Mouse (Mus musculus): ENCODE data around the gene Maml3.

The Maml3 gene

DNA sequence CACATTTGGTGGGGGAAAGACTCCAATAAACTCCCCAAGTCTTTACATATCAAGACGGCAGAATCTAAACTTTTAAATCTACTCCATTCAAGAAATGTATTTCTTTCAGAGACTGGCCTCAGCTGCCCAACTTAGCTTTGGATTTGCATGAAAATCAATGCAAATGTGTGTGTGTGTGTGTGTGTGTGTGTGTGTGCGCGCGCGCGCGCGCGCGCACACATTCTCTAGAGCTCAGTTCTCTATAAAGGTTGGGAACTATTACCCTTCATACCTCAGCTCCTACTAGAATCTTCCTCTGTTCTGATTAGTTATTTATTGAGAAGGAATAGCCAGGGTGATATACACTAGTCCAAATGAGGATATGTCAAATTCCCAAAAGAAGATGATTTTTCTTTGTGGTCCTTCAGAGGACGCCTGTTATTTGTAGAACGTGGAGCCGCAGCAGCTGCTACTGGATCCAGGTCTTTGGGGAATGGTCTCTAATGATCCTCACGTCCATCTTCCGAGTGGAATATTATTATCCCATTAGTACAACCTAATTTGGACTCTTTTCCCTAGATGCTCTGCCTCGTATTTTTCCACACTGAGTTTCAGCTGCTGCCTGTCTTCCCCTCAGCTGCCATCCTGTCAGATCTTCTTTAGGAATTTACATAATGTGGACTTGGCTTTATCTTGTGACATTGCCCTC lies 372.8 kb downstream of the Maml3 start:
- DNase-seq, result no peak

DNA sequence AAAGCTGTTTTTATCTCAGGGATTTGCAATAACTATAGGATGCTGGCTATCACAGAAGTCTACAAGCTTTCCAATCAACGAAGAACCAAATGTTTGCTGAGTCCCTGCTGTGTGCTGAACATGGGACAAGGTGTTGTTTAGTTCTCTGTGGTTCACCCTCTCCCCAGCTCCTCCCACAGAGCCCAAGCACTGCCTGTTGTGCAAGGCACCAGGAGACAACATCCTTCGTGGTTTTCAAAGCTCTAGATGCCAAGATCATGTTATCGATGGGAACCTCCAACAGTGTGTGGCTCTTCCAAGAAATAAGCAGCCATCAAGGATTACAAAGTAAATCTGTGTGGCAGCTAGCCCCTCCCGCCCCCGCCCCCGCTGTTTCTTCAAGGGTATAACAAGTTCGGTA lies 374.2 kb downstream of the Maml3 start:
- DNase-seq, result no peak

DNA sequence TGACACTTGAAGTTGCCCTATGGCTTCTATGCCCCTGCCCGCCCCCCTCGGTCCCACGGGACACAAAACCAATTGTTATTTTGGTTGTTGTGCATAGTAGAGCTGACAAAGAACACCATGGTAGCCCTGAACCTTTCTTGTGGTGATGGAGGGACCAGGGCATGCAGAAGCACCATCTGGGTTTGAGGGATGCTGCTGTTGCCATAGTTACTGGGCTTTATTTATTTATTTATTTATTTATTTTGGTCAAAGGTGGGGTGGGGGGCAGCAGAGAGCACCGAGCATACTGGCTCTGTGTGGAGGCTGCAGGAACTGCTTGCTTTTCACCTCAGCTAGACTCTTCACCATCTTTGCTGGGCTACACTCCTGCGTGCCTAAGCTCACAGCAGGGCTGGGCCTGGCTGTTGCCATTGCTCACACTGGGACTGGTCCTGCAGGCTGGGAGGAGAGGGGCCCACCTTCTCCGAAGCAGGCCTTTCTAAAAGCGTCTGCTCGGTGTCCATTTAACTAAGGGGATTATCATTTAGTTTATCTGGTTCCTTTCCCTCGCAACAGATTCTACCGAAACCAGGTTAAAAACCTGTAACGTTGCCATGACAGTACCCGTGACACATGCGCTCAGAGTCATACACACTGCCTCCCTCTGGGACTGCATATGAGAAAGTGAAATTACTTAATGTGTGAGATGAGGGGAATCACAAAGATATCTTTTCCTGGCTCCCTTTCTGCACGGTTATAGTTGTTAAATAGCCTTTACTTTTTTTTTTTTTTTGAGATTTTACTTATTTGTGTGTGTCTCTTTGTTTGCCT lies 375.6 kb downstream of the Maml3 start:
- peak; percentile 53 to 54 for DNase-seq

DNA sequence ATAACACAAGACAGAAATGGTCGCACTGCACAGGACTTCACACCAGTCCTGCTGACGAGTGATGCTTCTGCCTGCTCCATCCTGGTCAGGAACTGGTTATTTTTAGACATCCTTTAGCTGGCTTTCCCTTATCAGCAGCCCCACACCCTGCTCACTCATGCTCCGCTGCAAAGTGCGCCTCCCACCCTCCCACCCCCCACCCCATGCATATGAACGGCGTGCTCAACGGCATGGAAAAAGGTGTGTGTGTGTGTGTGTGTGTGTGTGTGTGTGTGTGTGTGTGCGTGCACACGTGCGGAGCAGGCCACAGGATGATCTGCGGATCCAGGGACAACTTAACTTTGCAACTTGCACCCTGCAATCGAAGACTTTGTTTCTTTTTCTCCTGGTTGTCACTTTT lies 376.4 kb downstream of the Maml3 start:
- DNase-seq, result no peak

DNA sequence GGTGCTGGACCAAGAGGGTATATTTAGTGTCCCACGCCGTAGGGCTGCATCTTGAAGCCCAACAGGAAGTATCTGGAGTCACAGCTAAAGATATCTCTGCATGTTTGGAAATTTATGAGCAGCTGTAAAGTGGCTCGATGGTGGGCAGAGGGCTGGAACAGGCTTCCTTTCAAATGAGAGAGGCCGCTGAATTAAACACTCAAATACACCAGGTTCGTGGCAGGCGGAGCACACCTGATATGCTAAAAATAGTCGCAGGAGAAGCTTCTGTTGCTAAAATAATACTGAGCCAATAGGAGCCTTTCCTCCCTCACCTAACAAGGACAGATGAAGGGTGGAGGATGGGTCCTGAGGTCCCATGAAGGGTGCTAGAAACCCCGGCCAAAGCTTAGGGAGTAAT lies 376.9 kb downstream of the Maml3 start:
- peak; percentile 38 to 41 for DNase-seq

DNA sequence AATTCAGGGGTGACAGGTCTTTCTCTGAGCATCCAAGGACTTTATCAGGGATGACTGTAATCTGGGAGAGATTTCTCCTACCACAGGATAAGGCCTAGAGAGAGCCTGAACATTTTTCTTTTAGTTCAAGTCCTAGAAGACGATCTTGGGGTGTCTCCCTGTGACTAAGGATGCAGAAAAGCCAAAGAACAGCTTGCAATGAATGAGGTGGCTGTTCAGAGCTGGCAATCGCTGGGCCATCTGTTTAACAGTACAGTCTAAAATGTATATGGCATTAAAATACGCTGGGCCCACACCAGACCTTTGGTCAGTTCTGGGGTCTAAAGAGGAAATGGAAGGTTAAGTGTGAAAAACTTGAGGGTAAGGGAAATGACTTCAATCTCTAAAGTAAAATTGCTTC lies 377.4 kb downstream of the Maml3 start:
- no peak for DNase-seq

DNA sequence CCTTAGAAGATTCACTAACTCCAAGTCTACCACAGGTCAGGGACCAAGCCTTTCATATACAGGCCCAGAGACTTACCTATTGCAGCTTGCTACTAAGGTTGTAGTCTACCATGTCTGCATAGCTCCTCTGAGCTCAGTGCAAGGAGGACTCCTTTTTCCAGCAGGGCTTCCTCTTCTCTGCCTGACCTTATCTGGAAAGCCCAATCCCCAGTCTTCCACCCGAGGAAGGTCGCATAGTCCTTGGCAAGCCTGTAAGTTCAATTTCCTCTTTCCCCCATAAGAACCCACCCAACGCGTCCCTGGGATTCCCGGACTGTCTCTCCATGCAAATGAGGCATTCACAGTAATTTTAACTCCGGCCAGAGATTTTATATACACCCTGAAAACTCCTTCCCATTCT lies 378.6 kb downstream of the Maml3 start:
- no peak for DNase-seq

DNA sequence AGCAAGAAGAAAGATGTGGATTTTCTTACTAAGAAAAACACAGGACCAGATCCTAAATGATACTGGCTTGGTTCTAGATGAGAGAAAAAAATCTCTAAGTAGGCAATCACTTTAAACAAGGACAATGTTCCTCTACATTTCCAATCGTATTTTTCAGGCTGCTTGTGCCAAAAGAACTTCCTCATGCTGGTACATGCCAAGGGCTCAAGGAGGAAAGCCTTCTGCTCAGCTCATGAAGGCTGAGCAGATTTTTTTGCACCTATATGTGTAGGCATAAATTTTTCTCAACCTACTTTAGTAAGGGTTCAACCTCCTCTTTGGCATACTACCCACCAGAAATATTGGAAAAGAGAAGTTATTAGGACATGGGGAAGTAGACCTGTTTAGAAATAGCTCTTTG lies 384.9 kb downstream of the Maml3 start:
- no peak for DNase-seq

DNA sequence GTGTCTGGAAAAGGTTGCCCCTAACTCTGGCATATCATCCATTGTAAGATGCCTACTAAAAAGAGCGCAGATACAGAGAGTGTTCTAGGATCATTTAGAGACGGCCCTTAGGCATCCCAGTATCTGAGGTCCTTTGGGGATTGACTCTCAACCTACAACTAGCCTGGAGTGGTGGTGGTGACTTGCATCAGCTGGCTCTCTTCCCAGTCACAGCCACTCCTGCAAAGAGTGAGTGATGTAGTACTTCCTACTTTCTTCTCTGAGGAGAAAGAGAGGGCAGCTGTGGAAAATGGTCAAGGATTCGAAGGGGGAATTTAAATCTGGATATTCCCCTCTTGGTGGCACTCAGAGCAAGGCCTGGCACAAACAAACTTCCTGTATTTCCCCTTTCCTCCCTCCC lies 385.5 kb downstream of the Maml3 start:
- no peak for DNase-seq

DNA sequence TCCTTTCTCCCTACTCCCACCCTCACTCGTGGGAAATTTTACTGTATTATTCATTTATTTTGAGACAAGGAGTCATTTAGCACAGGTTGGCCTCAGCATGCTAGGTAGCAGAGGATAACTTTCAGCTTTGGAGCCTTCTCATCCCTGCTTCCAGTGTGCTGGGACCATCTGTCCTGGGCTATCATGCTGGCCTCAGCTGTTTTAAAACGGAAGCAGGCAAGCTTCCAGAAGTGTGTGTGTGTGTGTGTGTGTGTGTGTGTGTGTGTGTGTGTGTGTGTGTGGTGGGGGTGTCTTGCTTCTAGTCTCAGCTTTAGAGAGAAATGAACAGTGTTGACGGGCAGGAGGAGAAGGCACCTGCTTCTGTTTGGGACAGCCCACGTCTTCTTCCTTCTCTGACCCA lies 387.0 kb downstream of the Maml3 start:
- DNase-seq, result peak; percentile 57 to 58

DNA sequence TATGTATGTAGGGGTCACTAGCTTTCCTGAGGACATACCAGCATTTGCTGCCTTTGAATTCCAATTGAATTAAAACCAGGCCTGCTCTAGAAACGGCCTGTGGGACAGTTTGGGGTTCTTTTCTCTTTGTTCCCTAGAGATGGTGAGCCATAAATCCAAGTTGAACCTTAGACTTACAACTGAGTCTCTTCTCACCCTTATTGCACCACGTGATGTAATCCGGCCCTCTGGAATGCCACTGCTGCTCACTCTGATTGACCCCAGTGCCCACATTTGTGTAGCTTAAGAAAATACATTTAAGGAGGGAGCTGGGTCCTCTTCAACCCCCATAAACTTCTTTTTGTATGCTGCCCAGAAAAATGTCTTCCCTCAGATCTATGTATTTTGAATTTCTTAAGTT lies 387.4 kb downstream of the Maml3 start:
- no peak for DNase-seq

DNA sequence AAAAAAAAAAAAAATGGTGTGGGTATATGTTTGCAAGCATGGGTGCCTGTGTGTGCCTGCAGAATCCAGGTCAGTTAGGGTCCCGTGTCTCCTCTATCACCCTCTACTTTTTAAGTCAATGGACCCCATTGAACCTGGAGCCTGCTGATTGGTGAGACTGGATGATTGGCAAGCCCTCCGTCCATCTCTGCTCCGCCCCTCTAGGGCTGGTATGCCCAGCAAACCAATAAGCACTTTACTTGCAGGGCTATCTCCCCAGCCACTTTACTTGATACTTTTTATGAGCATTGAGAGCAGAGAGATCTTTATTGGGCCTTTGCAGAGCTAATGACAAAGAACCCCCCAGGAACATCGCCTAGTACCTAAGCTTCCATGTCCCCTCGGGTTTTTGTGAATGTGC lies 390.4 kb downstream of the Maml3 start:
- no peak for DNase-seq

DNA sequence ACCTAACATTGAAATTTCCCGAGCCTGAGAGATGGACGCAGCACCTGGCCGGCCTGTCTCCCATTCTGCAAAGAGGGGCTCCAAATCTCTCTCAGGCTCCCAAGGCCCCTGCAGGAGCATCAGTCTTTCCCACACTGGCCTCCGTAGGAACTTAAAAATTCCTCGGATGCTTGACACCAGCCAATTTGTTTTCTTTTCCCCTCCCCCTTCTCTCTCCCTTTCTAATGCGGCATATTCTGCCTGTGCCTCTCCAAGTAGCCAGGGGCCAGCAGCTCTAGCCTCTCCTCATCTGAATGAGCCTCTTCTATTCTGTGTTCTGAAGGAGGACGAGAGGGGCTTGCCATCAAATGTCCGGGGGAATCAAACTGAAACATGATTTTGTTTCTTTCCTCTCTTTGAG lies 391.6 kb downstream of the Maml3 start:
- DNase-seq, result no peak

DNA sequence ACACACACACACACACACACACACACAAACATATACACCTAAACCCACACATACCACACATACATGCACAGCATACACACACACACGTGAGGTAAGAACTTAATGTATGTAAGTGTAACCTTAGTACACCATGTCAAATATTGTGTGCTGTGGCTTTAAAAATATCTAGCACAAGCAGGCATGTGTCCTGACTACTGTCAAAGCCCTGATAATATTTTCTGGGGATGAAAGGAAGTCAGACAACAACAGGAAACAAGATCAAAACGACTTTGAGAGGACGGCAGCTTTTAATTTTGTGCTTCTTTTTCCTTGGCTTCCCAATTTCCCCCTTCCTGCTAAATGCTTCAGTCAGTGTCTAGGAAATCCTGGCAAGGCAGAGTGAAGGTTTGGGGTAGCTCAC lies 392.5 kb downstream of the Maml3 start:
- DNase-seq, result no peak

DNA sequence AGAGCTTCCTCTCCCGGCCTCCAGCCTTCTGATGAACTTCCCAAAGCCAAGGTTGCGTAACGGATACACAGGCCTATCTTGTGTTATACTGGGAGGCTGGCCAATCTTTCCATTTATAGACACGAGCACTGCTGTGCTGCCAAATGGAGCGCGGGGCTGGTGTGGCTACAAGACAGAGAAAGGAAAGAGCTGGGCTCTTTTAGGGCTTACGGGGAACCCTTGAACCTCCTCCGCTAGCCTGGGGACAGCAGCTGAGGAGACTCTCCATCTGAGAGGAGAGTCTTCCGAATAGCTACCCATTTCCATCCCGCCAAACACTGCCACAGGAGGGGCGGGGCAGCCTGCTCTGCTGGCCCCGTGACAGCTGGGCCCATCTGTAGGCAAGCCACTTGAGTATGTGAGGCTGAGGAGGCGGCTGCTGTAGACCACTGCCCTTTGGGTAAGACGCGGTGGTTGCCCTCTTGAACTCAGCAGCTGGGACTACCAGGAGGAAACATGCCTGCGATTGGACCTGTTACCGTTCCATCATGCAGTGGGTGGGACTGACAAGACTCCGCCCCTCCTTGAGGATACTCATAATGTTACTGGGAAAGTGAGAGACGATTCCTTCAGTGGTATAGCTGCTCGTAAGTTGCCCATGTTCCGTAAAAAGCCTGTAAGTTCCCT lies 396.0 kb downstream of the Maml3 start:
- DNase-seq, result peak; percentile 90 to 92

DNA sequence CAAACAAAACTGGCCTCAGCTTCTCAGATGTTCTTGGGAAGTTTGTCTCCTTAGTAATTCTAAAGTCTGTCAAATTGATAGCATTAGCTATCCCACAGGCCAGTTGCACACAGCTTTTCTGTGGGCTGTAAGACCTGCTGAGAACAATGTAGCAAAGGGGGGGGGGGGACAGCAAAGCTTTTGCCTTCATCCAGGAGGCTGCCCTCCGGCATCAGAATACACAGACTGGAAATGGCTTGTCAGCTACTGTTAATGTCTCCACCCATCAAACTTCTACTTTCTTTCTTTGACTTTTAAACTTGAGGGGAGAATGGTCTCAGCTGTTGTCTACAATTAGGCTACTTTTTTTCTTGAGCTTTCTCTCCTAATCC lies 396.5 kb downstream of the Maml3 start:
- no peak for DNase-seq

DNA sequence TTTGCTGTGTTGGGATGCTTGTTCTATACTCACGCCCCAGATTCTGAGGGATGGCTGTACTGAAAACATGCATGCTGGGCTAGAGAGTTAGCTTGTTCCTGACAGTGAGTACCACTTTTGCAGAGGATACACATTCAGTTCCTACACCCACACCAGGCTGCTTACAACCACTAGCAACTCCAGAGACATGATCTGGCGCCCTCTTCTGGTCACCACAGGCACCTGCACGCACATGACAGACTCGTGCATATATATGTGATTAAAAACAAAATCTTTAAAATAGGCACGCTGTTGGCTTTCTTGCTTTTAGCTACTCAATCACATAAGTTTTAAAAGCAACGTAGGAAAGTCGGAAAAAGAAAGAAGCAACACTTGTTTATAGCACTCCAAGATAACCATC lies 399.7 kb downstream of the Maml3 start:
- peak in 1 of 2 experiments; percentile 48 for DNase-seq

DNA sequence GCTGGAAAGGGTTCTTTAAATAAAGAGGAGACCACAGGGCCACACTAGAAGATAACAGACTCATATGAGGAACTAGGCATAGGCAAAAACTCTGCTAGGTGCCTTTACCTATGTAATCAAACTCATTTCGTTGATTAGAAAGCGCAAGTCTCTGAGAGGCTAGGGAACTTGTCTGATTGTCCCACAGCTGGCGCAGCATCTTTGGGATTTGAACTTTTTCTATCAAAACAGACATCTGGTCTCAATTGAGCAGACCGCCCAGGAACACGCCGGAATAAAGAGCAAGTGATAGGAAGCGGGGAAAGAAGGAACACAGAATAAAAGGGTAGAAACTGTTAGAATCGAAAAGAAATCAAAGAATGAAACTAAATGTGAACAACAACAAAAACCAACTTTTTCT lies 401.4 kb downstream of the Maml3 start:
- no peak for DNase-seq

DNA sequence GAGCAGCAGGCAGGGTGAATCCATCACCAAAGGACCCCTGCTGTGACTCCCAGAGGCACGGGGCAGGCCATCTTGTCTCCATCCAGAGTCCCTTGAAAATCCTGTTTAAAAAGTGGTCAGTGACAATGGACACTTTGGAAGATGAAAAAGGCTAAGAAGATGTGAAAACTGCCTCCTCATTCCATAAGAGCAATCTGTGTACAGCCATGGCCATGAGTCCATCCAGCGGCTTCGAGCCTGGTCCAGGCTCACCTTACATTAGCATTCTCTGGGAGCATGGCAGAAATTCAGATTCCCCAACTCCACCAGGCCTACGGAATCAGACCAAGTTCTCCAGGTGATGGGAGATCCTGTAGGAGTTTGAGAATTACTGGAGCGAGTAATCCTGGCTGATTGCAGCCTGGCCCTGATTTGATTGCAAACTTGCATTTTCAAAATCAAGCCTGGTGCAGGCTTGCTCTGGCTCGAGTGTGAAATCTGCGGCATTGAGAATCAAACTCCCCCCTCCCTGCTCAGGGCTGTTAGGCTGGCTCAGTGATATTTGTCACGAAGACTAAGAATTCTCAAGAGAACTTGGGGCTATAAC lies 402.1 kb downstream of the Maml3 start:
- DNase-seq, result peak; percentile 49 to 58

DNA sequence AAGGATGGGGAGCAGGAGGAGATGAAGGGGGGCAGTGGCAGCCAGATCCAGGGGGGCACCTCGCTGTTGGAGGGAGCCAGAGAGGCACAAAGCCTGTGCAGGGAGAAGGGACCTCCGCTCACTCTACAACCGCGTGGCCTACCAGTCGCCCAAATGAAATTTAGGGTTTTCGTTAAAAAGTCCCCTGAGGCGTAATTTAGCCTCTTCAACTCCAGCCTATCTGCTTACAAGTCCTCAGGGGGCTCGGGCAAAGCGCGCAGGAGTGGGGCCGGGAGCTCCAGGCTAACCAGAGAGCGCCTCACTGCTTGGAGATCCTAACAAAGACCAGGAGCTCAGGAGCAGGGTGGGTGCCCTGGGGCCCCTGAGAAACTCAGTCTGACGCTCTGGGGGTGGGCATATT lies 402.9 kb downstream of the Maml3 start:
- peak; percentile 74 to 77 for DNase-seq

DNA sequence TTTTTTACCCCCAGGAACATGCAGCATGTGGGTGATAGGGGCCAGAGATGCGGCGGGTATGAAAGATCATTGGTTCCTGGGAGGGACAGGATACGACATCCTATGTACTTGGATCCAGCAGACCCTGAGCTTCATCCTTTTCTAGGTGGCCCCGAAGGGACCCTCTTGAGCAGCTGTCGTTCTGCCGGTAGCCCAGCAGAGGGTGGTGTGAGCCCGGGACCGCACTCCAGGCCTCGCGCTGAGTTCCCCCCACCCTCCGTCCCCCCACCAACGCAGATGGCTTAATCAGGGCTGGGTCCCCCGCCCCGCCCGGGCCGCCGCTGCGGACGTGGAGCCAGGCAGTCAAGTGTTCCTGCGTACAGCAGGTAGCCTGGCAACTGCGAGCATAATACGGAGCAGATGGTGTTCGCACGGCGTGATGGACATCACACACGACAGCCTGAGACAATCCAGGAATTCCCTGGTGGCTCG lies 403.6 kb downstream of the Maml3 start:
- DNase-seq, result peak; percentile 98 to 99

DNA sequence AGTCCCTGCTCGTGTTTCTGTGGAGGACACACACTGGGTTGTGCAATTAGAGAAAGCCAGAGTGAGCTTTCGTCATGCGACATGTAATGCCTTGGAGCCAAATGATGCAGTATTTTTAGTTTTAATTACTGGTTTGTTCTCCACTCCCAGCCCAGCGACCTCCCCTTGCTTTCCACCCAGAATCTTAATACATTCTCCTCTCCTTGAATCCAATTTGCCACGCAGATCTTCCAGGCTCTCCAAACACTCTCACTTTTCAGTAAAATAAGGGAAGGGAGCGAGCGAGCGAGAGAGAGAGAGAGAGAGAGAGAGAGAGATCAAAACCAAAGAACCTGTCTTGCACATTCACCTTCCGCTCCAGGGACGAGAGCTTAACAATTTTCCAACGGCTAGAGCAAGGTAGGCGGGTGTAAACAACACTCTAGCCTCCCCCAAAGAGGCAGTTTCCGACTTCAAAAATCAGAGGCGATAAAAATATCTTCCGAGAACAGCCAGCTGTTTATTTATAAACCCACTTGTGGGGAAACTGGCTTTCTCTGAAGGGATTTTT lies 404.1 kb downstream of the Maml3 start:
- peak in 1 of 2 experiments; percentile 35 for DNase-seq

DNA sequence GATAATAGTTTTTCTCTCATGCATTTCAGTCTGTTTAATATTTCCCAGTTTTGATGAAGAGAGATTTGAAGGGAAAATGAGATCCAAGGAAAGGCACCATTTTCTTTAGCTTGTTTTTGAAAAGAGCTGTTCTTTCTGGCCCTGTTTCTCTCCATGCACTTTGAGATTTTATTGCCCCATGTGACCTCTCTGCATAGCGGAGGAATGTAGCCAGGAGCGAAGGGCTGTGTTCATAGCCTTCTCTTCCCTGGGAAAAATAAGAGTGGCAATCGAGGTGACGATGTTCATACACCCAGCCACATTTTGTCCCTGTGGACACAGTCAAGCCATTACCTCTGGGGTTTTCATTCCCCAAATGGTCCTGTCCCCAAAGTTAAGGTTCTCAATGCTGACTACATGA lies 404.8 kb downstream of the Maml3 start:
- no peak for DNase-seq

Data from cerebellum, postnatal 10 days (tissue).